Mouse (Mus musculus) lung, adult 2 months (tissue): ENCODE measurements around the gene Zfyve16. TPM values are rescaled to one million over a fixed set of nuclear protein-coding genes. Genes with fewer than 3 reads are reported as not detected.

Experiments
- DNase-seq: peaks from one replicate; pipeline ENCODE4 v3.0.0; 2022
- H3K4me1 ChIP-seq: fragments of 200-500 bp; 2 replicates; pipeline ENCODE4 v1.6.1; 2011; ENCODE audit warnings: low read length; ENCODE audit not compliant: control insufficient read depth, insufficient read depth
- H3K4me3 ChIP-seq: fragments of 200-500 bp; replicated peaks from 2 replicates; pipeline ENCODE3; 2011; ENCODE audit warnings: low read depth, mild to moderate bottlenecking, control low read depth, low read length; ENCODE audit errors: extremely low read depth
- CTCF ChIP-seq: fragments of 200-500 bp; IDR thresholded peaks from 2 replicates; pipeline ENCODE4 v1.5.1; 2011; ENCODE audit warnings: mild to moderate bottlenecking, low read length, control low read depth; ENCODE audit not compliant: insufficient read depth
- POLR2A ChIP-seq: fragments of 200-500 bp; IDR thresholded peaks from 2 replicates; pipeline ENCODE4 v1.6.1; 2011; ENCODE audit warnings: low read depth, mild to moderate bottlenecking, control low read depth, low read length, borderline replicate concordance; ENCODE audit errors: extremely low read depth
- WGBS: fragments of 180-500 bp; shearing (Covaris S2); methylation state at CpG from one replicate; pipeline ENCODE4 v1.1.7; 2018; 5-methylcytosine and 5-hydroxymethylcytosine counted together
- polyA plus RNA-seq: library from polyadenylated mRNA; depleted of rRNA; stranded (reverse); fragments of >200 nt; gene quantifications from 2 replicates; pipeline ENCODE4 v1.2.3, GENCODE M21; 2012

Gene Zfyve16
- polyA plus RNA-seq, 1 experiment = 5.1 TPM

GRCm38 (mm10) chr13:92532216-92532615 lies 1.5 kb upstream of the Zfyve16 start:
- DNase-seq = no peak
- Histone ChIP-seq H3K4me1 (peaks cover 3% of the 10 kb centered on the region), H3K4me3 (no peak overlapping the region)
- TF ChIP-seq POLR2A = no peak
- no peak for TF ChIP-seq CTCF
- 48% methylated on average over 2 of the region's 2 CpGs for WGBS

DNA sequence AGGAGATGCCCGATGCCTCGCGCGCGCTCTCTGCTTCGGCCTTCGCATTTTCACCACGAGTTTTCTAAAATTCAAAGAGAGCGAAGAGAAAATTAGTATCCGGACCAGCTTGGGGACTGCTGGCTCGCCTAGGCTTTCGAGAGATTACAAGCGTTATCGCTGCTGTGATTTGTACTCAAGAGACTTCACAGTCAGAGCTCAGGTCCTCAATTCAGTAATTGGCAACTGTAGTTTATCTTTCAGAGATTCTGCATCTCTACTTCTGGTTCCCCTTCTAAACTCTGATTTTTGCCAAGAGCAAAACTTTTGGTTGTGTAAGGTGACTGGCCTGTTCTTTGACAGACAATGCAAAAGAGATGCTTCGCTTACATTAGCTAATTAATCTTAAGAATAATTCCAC lies 569 bp upstream of the Zfyve16 start:
- H3K4me1 ChIP-seq = peaks cover 3% of the 10 kb centered on the region
- 3% methylated on average over 15 of the region's 15 CpGs for WGBS
- no peak for DNase-seq
- TF ChIP-seq POLR2A (no peak), CTCF (no peak)
- H3K4me3 ChIP-seq = peak overlapping the region; percentile 98

DNA sequence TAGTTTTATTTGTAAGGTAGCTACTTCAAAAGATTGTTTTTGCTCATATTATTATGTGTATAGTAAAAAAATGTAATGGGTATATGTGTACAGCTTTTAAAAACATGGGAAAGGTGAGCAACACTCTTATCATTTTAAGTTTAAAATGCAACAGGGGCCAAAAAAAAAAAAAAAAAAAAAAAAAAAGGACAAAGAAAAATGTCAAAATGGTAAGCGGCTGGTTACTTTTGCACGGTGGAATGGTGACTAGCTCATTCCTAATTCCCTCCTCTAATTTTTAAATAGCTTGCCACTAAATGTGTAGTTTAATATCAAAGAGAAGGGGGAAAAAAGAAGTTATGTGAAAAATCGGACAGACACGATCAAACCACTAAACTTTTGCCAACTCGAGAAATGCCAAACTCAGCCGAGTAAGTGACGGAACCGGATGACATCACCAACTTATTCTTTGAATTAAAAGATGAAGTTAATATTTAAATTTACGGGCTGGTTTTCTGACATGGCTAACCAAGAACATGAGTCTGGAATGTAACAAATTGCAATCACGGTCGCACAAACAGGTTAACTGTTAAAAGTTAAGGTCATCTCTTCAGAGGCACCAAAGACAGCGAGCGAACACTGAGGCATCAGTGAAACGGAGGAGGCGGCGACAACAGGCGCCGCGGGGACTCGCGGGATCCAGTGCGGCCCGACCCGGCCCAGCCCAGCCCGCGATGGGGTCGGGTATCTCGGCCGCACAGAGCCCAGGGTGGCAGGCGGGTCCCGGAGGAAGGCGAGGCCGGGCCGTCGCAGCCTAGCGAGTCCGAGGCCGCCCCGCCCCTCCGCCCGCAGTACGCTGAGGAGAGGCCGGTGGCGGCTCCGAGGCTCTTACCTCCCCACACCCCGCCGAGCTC lies 594 bp downstream of the Zfyve16 start:
- TF ChIP-seq POLR2A (no peak), CTCF (no peak)
- Histone ChIP-seq H3K4me3 (peak overlapping the region; percentile 98), H3K4me1 (peaks cover 3% of the 10 kb centered on the region)
- 1% methylated on average over 47 of the region's 47 CpGs for WGBS
- DNase-seq = no peak

DNA sequence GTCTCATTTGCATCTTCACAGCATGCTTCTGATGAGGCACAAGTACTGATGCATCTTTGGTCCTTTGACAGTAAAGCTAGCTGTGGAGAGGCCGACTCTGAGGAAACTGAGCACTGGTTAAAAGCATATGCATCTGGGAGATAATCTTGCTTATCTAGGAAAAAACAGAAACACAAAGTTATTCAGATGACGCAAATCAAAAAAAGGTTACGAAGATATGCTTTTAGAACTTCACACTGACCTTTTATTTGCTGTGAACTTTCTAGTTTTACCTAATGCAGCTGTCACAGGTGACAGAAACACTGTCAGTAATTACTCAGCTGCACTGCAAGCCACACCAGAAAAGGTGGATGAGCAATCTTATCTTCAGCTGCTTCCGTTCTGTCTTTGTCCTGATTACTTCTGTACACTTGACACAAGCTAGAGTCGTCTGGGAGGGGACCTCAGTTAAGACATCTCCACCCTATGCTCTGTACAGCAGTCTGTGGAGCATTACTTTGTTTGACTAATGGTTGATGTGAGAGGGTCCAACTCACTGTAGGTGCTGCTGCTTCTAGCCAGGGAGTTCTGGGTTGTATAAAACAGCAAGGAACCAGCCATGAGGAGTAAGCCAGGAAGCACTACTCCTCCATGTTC lies 7.4 kb downstream of the Zfyve16 start:
- no peak for TF ChIP-seq CTCF
- TF ChIP-seq POLR2A = no peak
- Histone ChIP-seq H3K4me3 (no peak overlapping the region), H3K4me1 (no peaks in the 10 kb centered on the region)
- 85% methylated on average over 5 of the region's 5 CpGs for whole genome bisulfite sequencing
- no peak for DNase-seq

DNA sequence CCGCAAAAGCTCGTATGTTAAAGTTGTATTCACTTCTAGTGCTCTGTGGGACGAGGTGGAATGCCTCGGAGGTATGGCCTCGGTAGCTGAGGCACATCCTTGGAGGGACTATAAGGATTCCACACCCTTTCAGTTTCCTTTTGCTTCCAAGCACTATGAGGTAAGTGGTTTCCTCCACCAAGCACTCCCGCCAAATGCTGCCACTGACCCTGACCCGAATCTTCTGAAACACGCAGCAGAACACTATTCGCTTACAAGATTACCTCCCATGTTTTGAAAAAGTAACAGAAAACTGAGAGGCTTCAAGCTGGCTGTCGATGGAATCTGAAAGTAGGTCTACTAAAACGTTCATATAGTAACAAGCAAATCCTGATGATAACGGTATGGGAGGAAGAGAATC lies 25.8 kb downstream of the Zfyve16 start:
- WGBS = 81% methylated on average over 12 of the region's 12 CpGs
- DNase-seq = no peak

DNA sequence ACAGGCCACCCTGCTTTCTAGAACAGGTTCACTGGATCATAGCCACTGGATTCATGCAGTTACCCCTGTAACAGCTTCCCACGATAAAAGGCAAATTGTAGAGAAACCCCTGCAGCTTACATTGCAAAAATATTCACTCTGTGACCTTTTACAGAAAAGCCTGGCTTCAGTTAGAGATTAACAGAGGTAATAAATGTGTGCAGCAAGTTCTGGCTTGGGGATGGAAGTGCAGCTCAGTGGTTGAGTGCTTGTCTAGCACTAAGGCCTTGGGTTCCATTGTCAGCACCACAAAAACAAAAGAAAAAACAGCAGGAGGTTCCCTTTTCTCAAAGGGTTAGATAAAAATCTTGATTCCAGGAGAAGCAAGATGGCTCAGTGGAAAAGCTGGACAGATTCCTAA lies 38.7 kb downstream of the Zfyve16 start:
- DNase-seq = no peak
- WGBS = 94% methylated on average over 1 of the region's 1 CpGs

More for the DNA sequence above, 25.8 kb downstream of the Zfyve16 start:
- no peak for TF ChIP-seq CTCF
- no peak for TF ChIP-seq POLR2A
- Histone ChIP-seq H3K4me3 (no peak overlapping the region), H3K4me1 (no peaks in the 10 kb centered on the region)

GRCm38 (mm10) chr13:92490817-92491216 lies 39.9 kb downstream of the Zfyve16 start:
- TF ChIP-seq POLR2A (no peak), CTCF (no peak)
- H3K4me3 ChIP-seq = no peak overlapping the region
- no peaks in the 10 kb centered on the region for H3K4me1 ChIP-seq
- no peak for DNase-seq
- 58% methylated on average over 4 of the region's 4 CpGs for WGBS

More for the DNA sequence above, 38.7 kb downstream of the Zfyve16 start:
- TF ChIP-seq CTCF = no peak
- TF ChIP-seq POLR2A = no peak
- Histone ChIP-seq H3K4me1 (no peaks in the 10 kb centered on the region), H3K4me3 (no peak overlapping the region)

GRCm38 (mm10) chr13:92483852-92484463 lies 46.7 kb downstream of the Zfyve16 start, which contains the start of gene Fam151b:
Fam151b (minus strand) TSS chr13:92484015.
- Histone ChIP-seq H3K4me1 (no peaks in the 10 kb centered on the region), H3K4me3 (peak within 1 kb of the TSS; percentile 80)
- 4% methylated on average over 19 of the region's 19 CpGs for WGBS
- TF ChIP-seq POLR2A = peak; percentile 80; the same call in 1 of the 2 replicates
- TF ChIP-seq CTCF = no peak
- peak; percentile 84 for DNase-seq

DNA sequence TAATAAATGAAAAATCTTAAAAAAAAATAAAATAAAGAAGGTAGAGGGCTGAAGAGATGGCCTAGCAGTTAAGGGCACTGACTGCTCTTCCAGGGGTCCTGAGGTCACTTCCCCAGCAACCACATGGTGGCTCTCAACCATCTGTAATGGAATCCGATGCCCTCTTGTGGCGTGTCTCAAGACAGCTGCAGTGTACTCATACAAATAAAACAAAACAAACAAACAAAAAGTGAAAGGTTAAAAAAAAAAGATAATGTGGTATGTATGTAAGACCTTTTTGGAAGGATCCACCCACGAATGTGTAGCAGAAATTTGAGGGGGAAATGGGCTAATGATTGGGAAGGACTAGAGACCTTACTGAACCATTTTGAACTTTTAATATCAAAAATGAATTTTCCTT lies 47.3 kb downstream of the Zfyve16 start:
- peak; percentile 16 for DNase-seq
- 5% methylated on average over 3 of the region's 3 CpGs for WGBS
- no peak for TF ChIP-seq POLR2A
- peak; percentile 55 for TF ChIP-seq CTCF
- no peak overlapping the region for H3K4me3 ChIP-seq
- H3K4me1 ChIP-seq = no peaks in the 10 kb centered on the region
